ENCODE assay signal across 8 mouse cellular contexts in genomic region chr7:15967312-15967711, GRCm38 (mm10). TPM values are rescaled to one million over a fixed set of nuclear protein-coding genes. Genes with fewer than 3 reads are reported as not detected.
A peak's percentile ranks its signal among the peaks of the same experiment; 100 is the strongest.
DNase-seq lines count a peak whose midpoint lies in the region; ATAC-seq lines count a peak whose summit lies in the region.

TSS of gene Ehd2 (minus strand) at chr7:15967567.

- no peak within 1 kb of the TSS for H3K27ac ChIP-seq in hindbrain, embryonic 13.5 days
- H3K27ac ChIP-seq in limb, embryonic 13.5 days = no peak within 1 kb of the TSS; the same call in 1 of the 2 replicates
- no peak within 1 kb of the TSS for H3K27ac ChIP-seq in midbrain, embryonic 14.5 days (replicated peaks; ENCODE audit: low read depth, low read length)

- H3K4me2 ChIP-seq in hindbrain, embryonic 13.5 days = peak within 1 kb of the TSS; percentile 48
- H3K4me2 ChIP-seq in limb, embryonic 13.5 days (replicated peaks) = peak within 1 kb of the TSS; percentile 65
- peak within 1 kb of the TSS; percentile 43 for H3K4me2 ChIP-seq in midbrain, embryonic 14.5 days (ENCODE audit: low read length)

- peak; percentile 74 for ATAC-seq in hindbrain, embryonic 13.5 days (ENCODE audit: low FRiP score)
- peak; percentile 79 for ATAC-seq in limb, embryonic 13.5 days (ENCODE audit: low FRiP score, low read depth)
- ATAC-seq in midbrain, embryonic 14.5 days (ENCODE audit: low FRiP score, low TSS enrichment) = peak; percentile 59

- H3K4me1 ChIP-seq in hindbrain, embryonic 13.5 days (replicated peaks) = peaks cover 10% of the 10 kb centered on the region
- H3K4me1 ChIP-seq in limb, embryonic 13.5 days = peaks cover 19% of the 10 kb centered on the region
- no peaks in the 10 kb centered on the region for H3K4me1 ChIP-seq in midbrain, embryonic 14.5 days (ENCODE audit: control insufficient read depth, insufficient read depth, low read length)

- WGBS in hindbrain, embryonic 13.5 days = 0% methylated on average over 22 of the region's 22 CpGs
- under 1% methylated on average over 21 of the region's 22 CpGs for WGBS in limb, embryonic 13.5 days
- WGBS in midbrain, embryonic 14.5 days = 1% methylated on average over 22 of the region's 22 CpGs

- H3K36me3 ChIP-seq in hindbrain, embryonic 13.5 days = peaks cover 24% of the 10 kb centered on the region
- peaks cover 26% of the 10 kb centered on the region for H3K36me3 ChIP-seq in limb, embryonic 13.5 days
- H3K36me3 ChIP-seq in midbrain, embryonic 14.5 days (ENCODE audit: control insufficient read depth, insufficient read depth, low read length) = peaks cover 16% of the 10 kb centered on the region

- H3K4me3 ChIP-seq in hindbrain, embryonic 13.5 days = peak within 1 kb of the TSS; percentile 31
- H3K4me3 ChIP-seq in limb, embryonic 13.5 days = peak within 1 kb of the TSS; percentile 49
- H3K4me3 ChIP-seq in midbrain, embryonic 14.5 days (replicated peaks; ENCODE audit: low read depth, low read length) = peak within 1 kb of the TSS; percentile 19

- DNase-seq in left cerebral cortex, adult 18-20 months (ENCODE audit: low spot score in 2 of 2) = peak; percentile 42 to 62
- no peak for DNase-seq in left cerebral cortex, adult 9 months (ENCODE audit: low spot score in 2 of 2)
- peak; percentile 75 for DNase-seq in cerebellum, adult 9-11 months
- DNase-seq in gastrocnemius, adult 18-20 months (ENCODE audit: low spot score) = peak; percentile 82
- peak; percentile 73 for DNase-seq in midbrain, embryonic 14.5 days
- peak; percentile 65 to 80 for DNase-seq in spleen, postnatal 10 days (ENCODE audit: low spot score in 2 of 2)

- H3K9ac ChIP-seq in hindbrain, embryonic 13.5 days = peak within 1 kb of the TSS; percentile 29; the same call in 1 of the 2 replicates
- peak within 1 kb of the TSS; percentile 66 for H3K9ac ChIP-seq in limb, embryonic 13.5 days
- H3K9ac ChIP-seq in midbrain, embryonic 14.5 days (replicated peaks; ENCODE audit: low read length) = no peak within 1 kb of the TSS

- no peaks in the 10 kb centered on the region for H3K9me3 ChIP-seq in hindbrain, embryonic 13.5 days
- no peaks in the 10 kb centered on the region for H3K9me3 ChIP-seq in limb, embryonic 13.5 days
- H3K9me3 ChIP-seq in midbrain, embryonic 14.5 days (ENCODE audit: control insufficient read depth, low read length) = 0 out of 2 replicates have a peak, but pooled peaks cover 3% of the 10 kb centered on the region

- no peaks in the 10 kb centered on the region for H3K27me3 ChIP-seq in hindbrain, embryonic 13.5 days
- no peaks in the 10 kb centered on the region for H3K27me3 ChIP-seq in limb, embryonic 13.5 days
- H3K27me3 ChIP-seq in midbrain, embryonic 14.5 days (ENCODE audit: control insufficient read depth, insufficient read depth, low read length) = no peaks in the 10 kb centered on the region

RNA-seq across cellular contexts. Expression of gene Ehd2, which starts in this region (rescaled TPM):
- total RNA-seq in left cerebral cortex, adult 18-20 months (2021) = 1 to 10 TPM; 4.5 to 6.1 TPM
- total RNA-seq in gastrocnemius, adult 18-20 months (2021) = 10 to 100 TPM; 24.9 to 37.4 TPM
- 5.2 and 6.4 TPM in 2 replicates for polyA plus RNA-seq in hindbrain, embryonic 13.5 days (2015; fragmentation: Nextera tagmentation; extraction: Ambion mirVana)
- 25.3 and 29.9 TPM in 2 replicates for polyA plus RNA-seq in limb, embryonic 13.5 days (2015; fragmentation: Nextera tagmentation; extraction: Ambion mirVana)
- 3.1 and 3.9 TPM in 2 replicates for polyA plus RNA-seq in midbrain, embryonic 14.5 days (2014; fragmentation: Nextera tagmentation; extraction: Ambion mirVana)

Comparison
In these comparisons a context has a peak if more than half of its experiments do, and no peak if none do; other contexts are left out.
1. DNase-seq: peak in left cerebral cortex, adult 18-20 months (2 of 2), cerebellum, adult 9-11 months (single experiment), gastrocnemius, adult 18-20 months (single experiment), midbrain, embryonic 14.5 days (single experiment) and spleen, postnatal 10 days (2 of 2); none in left cerebral cortex, adult 9 months (0 of 2).
2. Peak in every context shown above with its lines, with median percentiles within 50 percentile points of each other: ATAC-seq, H3K4me2 ChIP-seq and H3K4me3 ChIP-seq.